In genomic region chr4:57953796-57954195, GRCm38 (mm10) we compare ENCODE assay signal across 12 mouse cellular contexts. TPM values are rescaled to one million over a fixed set of nuclear protein-coding genes. Genes with fewer than 3 reads are reported as not detected.
A peak's percentile ranks its signal among the peaks of the same experiment; 100 is the strongest.
DNase-seq lines count a peak whose midpoint lies in the region; ATAC-seq and TF ChIP-seq lines count a peak whose summit lies in the region.
"Had no signal": no experiment of that assay in that cellular context is flagged by ENCODE, and none has a peak within 500 bp of the region (broad histone marks: within the 10 kb centered on the region; RNA-seq: fewer than 3 reads in every experiment).

No protein-coding gene starts in this region.

- peak overlapping the region; percentile 35; the same call in 1 of the 2 replicates for H3K9ac ChIP-seq in hindbrain, embryonic 12.5 days
- H3K9ac ChIP-seq in hindbrain, embryonic 16.5 days (ENCODE audit: low read depth, low read length) = no peak overlapping the region
- no peak overlapping the region for H3K9ac ChIP-seq in midbrain, embryonic 15.5 days

- peaks cover 34% of the 10 kb centered on the region for H3K36me3 ChIP-seq in hindbrain, embryonic 12.5 days
- peaks cover 20% of the 10 kb centered on the region for H3K36me3 ChIP-seq in hindbrain, embryonic 16.5 days (ENCODE audit: control insufficient read depth, insufficient read depth, low read length)
- H3K36me3 ChIP-seq in kidney, adult 2 months (ENCODE audit: control insufficient read depth, insufficient read depth, low read length) = peaks cover 8% of the 10 kb centered on the region
- peaks cover 15% of the 10 kb centered on the region for H3K36me3 ChIP-seq in midbrain, embryonic 15.5 days (replicated peaks)

- WGBS in hindbrain, embryonic 12.5 days = 81% methylated on average over 7 of the region's 7 CpGs
- WGBS in hindbrain, embryonic 16.5 days = 87% methylated on average over 7 of the region's 7 CpGs
- WGBS in kidney, adult 2 months = 45% methylated on average over 7 of the region's 7 CpGs
- WGBS in midbrain, embryonic 15.5 days = 85% methylated on average over 7 of the region's 7 CpGs

- TF ChIP-seq POLR2A in kidney, adult 2 months (IDR thresholded peaks at IDR 0.05; ENCODE audit: low read depth, low read length) = no peak

- H3K27me3 ChIP-seq in hindbrain, embryonic 12.5 days = no peaks in the 10 kb centered on the region
- no peaks in the 10 kb centered on the region for H3K27me3 ChIP-seq in hindbrain, embryonic 16.5 days (replicated peaks; ENCODE audit: control insufficient read depth, insufficient read depth, low read length)
- H3K27me3 ChIP-seq in kidney, adult 2 months (replicated peaks; ENCODE audit: control insufficient read depth, insufficient read depth, low read length) = no peaks in the 10 kb centered on the region
- no peaks in the 10 kb centered on the region for H3K27me3 ChIP-seq in midbrain, embryonic 15.5 days (replicated peaks)

- H3K9me3 ChIP-seq in hindbrain, embryonic 12.5 days (replicated peaks) = peaks cover 10% of the 10 kb centered on the region
- no peaks in the 10 kb centered on the region for H3K9me3 ChIP-seq in hindbrain, embryonic 16.5 days (ENCODE audit: control insufficient read depth, low read length)
- no peaks in the 10 kb centered on the region for H3K9me3 ChIP-seq in midbrain, embryonic 15.5 days

- TF ChIP-seq CTCF in kidney, adult 2 months (conservative IDR thresholded peaks at IDR 0.05; ENCODE audit: insufficient read depth, insufficient read length, low read depth, low read length) = no peak

- peaks cover 24% of the 10 kb centered on the region for H3K4me1 ChIP-seq in hindbrain, embryonic 12.5 days
- peaks cover 26% of the 10 kb centered on the region for H3K4me1 ChIP-seq in hindbrain, embryonic 16.5 days (ENCODE audit: control insufficient read depth, insufficient read depth, low read depth, low read length)
- peaks cover 31% of the 10 kb centered on the region for H3K4me1 ChIP-seq in kidney, adult 2 months (ENCODE audit: control insufficient read depth, insufficient read depth, low read length)
- peaks cover 29% of the 10 kb centered on the region for H3K4me1 ChIP-seq in midbrain, embryonic 15.5 days

- H3K4me3 ChIP-seq in hindbrain, embryonic 12.5 days = no peak overlapping the region
- no peak overlapping the region for H3K4me3 ChIP-seq in hindbrain, embryonic 16.5 days (ENCODE audit: low read length)
- no peak overlapping the region for H3K4me3 ChIP-seq in kidney, adult 2 months (ENCODE audit: insufficient read depth, low read depth, low read length)
- no peak overlapping the region for H3K4me3 ChIP-seq in midbrain, embryonic 15.5 days

- intact Hi-C loops in left cerebral cortex, postnatal 14 days (cut with DNase I) = loop anchor here (10.0 kb wide), 1 partner anchor 121 kb away; no protein-coding TSS in a partner anchor
- intact Hi-C loops in gastrocnemius, postnatal 14 days (cut with DNase I; ENCODE audit: low total_unique reads) = no loop called here
- intact Hi-C loops in left cerebral cortex, postnatal 36 days (cut with DNase I) = loop anchor here (10.0 kb wide), 1 partner anchor 121 kb away; no protein-coding TSS in a partner anchor

- DNase-seq in ZHBTc4 (ENCODE audit: low read depth, low spot score) = peak; percentile 44
- peak; percentile 74 for DNase-seq in kidney, adult 2 months
- DNase-seq in left cerebral cortex, postnatal 14 days (ENCODE audit: low spot score in 2 of 2) = no peak
- DNase-seq in gastrocnemius, postnatal 14 days = no peak
- no peak for DNase-seq in left cerebral cortex, postnatal 36 days (ENCODE audit: low spot score in 2 of 2)
- DNase-seq: cerebellum, postnatal 36 days had no signal

- no peak overlapping the region for H3K27ac ChIP-seq in hindbrain, embryonic 12.5 days
- no peak overlapping the region for H3K27ac ChIP-seq in hindbrain, embryonic 16.5 days (ENCODE audit: low read depth, low read length)
- H3K27ac ChIP-seq in kidney, adult 2 months (ENCODE audit: insufficient read depth, low read depth, low read length) = peak overlapping the region; percentile 85
- H3K27ac ChIP-seq in midbrain, embryonic 15.5 days = no peak overlapping the region

- ATAC-seq in hindbrain, embryonic 12.5 days (ENCODE audit: low FRiP score) = no peak
- no peak for ATAC-seq in hindbrain, embryonic 16.5 days
- no peak for ATAC-seq in midbrain, embryonic 15.5 days (replicated peaks)

- no peak overlapping the region for H3K4me2 ChIP-seq in hindbrain, embryonic 12.5 days (replicated peaks)
- H3K4me2 ChIP-seq in hindbrain, embryonic 16.5 days (ENCODE audit: low read length) = no peak overlapping the region
- peak overlapping the region; percentile 56; the same call in 1 of the 2 replicates for H3K4me2 ChIP-seq in midbrain, embryonic 15.5 days

RNA-seq across cellular contexts. Expression of gene Txn1, which starts 2.4 kb away (rescaled TPM):
- 292 and 314 TPM in 2 replicates for polyA plus RNA-seq in hindbrain, embryonic 12.5 days (2016; fragmentation: Nextera tagmentation; extraction: Ambion mirVana)
- 283 and 334 TPM in 2 replicates for polyA plus RNA-seq in hindbrain, embryonic 16.5 days (2015; fragmentation: Nextera tagmentation; extraction: Ambion mirVana)
- 296 and 377 TPM in 2 replicates for polyA plus RNA-seq in kidney, adult 2 months (2012; rRNA removed)
- 255 and 270 TPM in 2 replicates for polyA plus RNA-seq in midbrain, embryonic 15.5 days (2015; fragmentation: Nextera tagmentation; extraction: Ambion mirVana)
- total RNA-seq in left cerebral cortex, postnatal 14 days (2021) = 100 to 1,000 TPM; 156 to 165 TPM
- 10 to 100 TPM; 86.5 to 87.4 TPM for total RNA-seq in gastrocnemius, postnatal 14 days (2021)
- 100 to 1,000 TPM in 1 of 2 experiments, 10 to 100 TPM in 1; 97.6 to 113 TPM for total RNA-seq in left cerebral cortex, postnatal 36 days (2021)

RNA-seq across cellular contexts. Expression of gene D630039A03Rik, which starts 37.7 kb away (rescaled TPM):
- polyA plus RNA-seq in hindbrain, embryonic 12.5 days (2016; fragmentation: Nextera tagmentation; extraction: Ambion mirVana) = 0.31 and 0.45 TPM in 2 replicates
- polyA plus RNA-seq in hindbrain, embryonic 16.5 days (2015; fragmentation: Nextera tagmentation; extraction: Ambion mirVana) = 0.10 and 0.30 TPM in 2 replicates
- polyA plus RNA-seq in kidney, adult 2 months (2012; rRNA removed) = 17.8 and 19.8 TPM in 2 replicates
- 0.05 and 0.08 TPM in 2 replicates for polyA plus RNA-seq in midbrain, embryonic 15.5 days (2015; fragmentation: Nextera tagmentation; extraction: Ambion mirVana)
- total RNA-seq in left cerebral cortex, postnatal 14 days (2021) = under 1 TPM; 0.15 to 0.19 TPM
- total RNA-seq in gastrocnemius, postnatal 14 days (2021) = not detected
- under 1 TPM; 0.15 to 0.18 TPM for total RNA-seq in left cerebral cortex, postnatal 36 days (2021)

RNA-seq across cellular contexts. Expression of gene Txndc8, which starts 55.1 kb away (rescaled TPM):
- not detected in 2 replicates for polyA plus RNA-seq in hindbrain, embryonic 12.5 days (2016; fragmentation: Nextera tagmentation; extraction: Ambion mirVana)
- polyA plus RNA-seq in hindbrain, embryonic 16.5 days (2015; fragmentation: Nextera tagmentation; extraction: Ambion mirVana) = not detected in 2 replicates
- not detected in 2 replicates for polyA plus RNA-seq in kidney, adult 2 months (2012; rRNA removed)
- polyA plus RNA-seq in midbrain, embryonic 15.5 days (2015; fragmentation: Nextera tagmentation; extraction: Ambion mirVana) = not detected in 2 replicates
- not detected for total RNA-seq in left cerebral cortex, postnatal 14 days (2021)
- total RNA-seq in gastrocnemius, postnatal 14 days (2021) = not detected
- not detected for total RNA-seq in left cerebral cortex, postnatal 36 days (2021)
- total RNA-seq: gastrocnemius, adult 8-10 months; hematopoietic stem cell, adult 5-6 weeks had no signal
- polyA plus RNA-seq: lung, embryonic 16.5 days had no signal

Comparison
In these comparisons a context has a peak if more than half of its experiments do, and no peak if none do; other contexts are left out.
1. DNase-seq: peak in ZHBTc4 (single experiment) and kidney, adult 2 months (single experiment); none in left cerebral cortex, postnatal 14 days (0 of 2), gastrocnemius, postnatal 14 days (single experiment) and left cerebral cortex, postnatal 36 days (0 of 2).
2. RNA of gene D630039A03Rik, which starts 37.7 kb away (polyA plus RNA-seq): 17.8 to 19.8 TPM in kidney, adult 2 months; 0.31 to 0.45 TPM in hindbrain, embryonic 12.5 days, 0.10 to 0.30 TPM in hindbrain, embryonic 16.5 days and 0.05 to 0.08 TPM in midbrain, embryonic 15.5 days; every median in the first group is over 10 times any median in the second.